Mouse (Mus musculus): ENCODE results near the gene Rps15a. TPM values are rescaled to one million over a fixed set of nuclear protein-coding genes. Genes with fewer than 3 reads are reported as not detected.

The Rps15a gene
- polyA plus RNA-seq, 1 experiment from 2014 or later, result 522 TPM

Other genes starting within 250 kb of the Rps15a start
- gene Arl6ip1, start 13.5 kb upstream of the Rps15a start, polyA plus RNA-seq (2015; fragmentation: Nextera tagmentation; extraction: Ambion mirVana), result 571 and 593 TPM in 2 replicates
- gene Smg1, start 127.5 kb upstream of the Rps15a start, polyA plus RNA-seq (2015; fragmentation: Nextera tagmentation; extraction: Ambion mirVana), result 20.7 and 21.5 TPM in 2 replicates